ENCODE assay signal across 37 mouse cellular contexts in genomic region chr16:56785943-56786342, GRCm38 (mm10). TPM values are rescaled to one million over a fixed set of nuclear protein-coding genes. Genes with fewer than 3 reads are reported as not detected.
"Had no signal": no experiment of that assay in that cellular context is flagged by ENCODE, and none has a peak within 500 bp of the region (broad histone marks: within the 10 kb centered on the region; RNA-seq: fewer than 3 reads in every experiment).

No protein-coding gene starts in this region.

- H3K27ac ChIP-seq: gastrocnemius, adult 2 months; heart, adult 2 months; heart, embryonic 13.5 days; heart, embryonic 15.5 days; hindbrain, embryonic 10.5 days; hindbrain, embryonic 12.5 days; hindbrain, embryonic 14.5 days; limb, embryonic 13.5 days; limb, embryonic 15.5 days; liver, embryonic 12.5 days; liver, embryonic 14.5 days had no signal

- H3K27me3 ChIP-seq: heart, embryonic 13.5 days; heart, embryonic 15.5 days; hindbrain, embryonic 12.5 days; limb, embryonic 13.5 days; limb, embryonic 15.5 days; liver, embryonic 12.5 days had no signal

- DNase-seq: gastrocnemius, adult 2 months; gastrocnemius, postnatal 14 days; gastrocnemius, postnatal 36 days; heart, adult 11 months; heart, adult 2 months; heart, postnatal 4 days; kidney, adult 11 months; kidney, adult 8-10 months; kidney, postnatal 10 days; layer of hippocampus, adult 9-11 months; layer of hippocampus, postnatal 36 days; left cerebral cortex, postnatal 4 days had no signal

- H3K4me3 ChIP-seq: gastrocnemius, adult 2 months; heart, adult 2 months; heart, embryonic 13.5 days; heart, embryonic 15.5 days; hindbrain, embryonic 10.5 days; hindbrain, embryonic 12.5 days; limb, embryonic 13.5 days; limb, embryonic 15.5 days; liver, embryonic 12.5 days had no signal

- H3K36me3 ChIP-seq: heart, embryonic 13.5 days; heart, embryonic 15.5 days; hindbrain, embryonic 10.5 days; hindbrain, embryonic 12.5 days; limb, embryonic 13.5 days; limb, embryonic 15.5 days; liver, embryonic 12.5 days had no signal

- H3K4me1 ChIP-seq: heart, embryonic 13.5 days; heart, embryonic 15.5 days; hindbrain, embryonic 10.5 days; hindbrain, embryonic 12.5 days; limb, embryonic 13.5 days; limb, embryonic 15.5 days; liver, embryonic 12.5 days had no signal

- H3K9ac ChIP-seq: heart, embryonic 13.5 days; heart, embryonic 15.5 days; hindbrain, embryonic 12.5 days; hindbrain, embryonic 14.5 days; limb, embryonic 13.5 days; limb, embryonic 15.5 days; liver, embryonic 12.5 days; liver, embryonic 14.5 days had no signal

RNA-seq across cellular contexts. Expression of gene Adgrg7, which starts 9.7 kb away (rescaled TPM):
- total RNA-seq: gastrocnemius, adult 2 months; gastrocnemius, postnatal 14 days; gastrocnemius, postnatal 36 days; heart, adult 2 months; heart, postnatal 25 days; heart, postnatal 4 days; layer of hippocampus, adult 18-20 months; layer of hippocampus, postnatal 14 days; layer of hippocampus, postnatal 36 days; left cerebral cortex, adult 18-20 months; left cerebral cortex, adult 8-10 months; left cerebral cortex, postnatal 10 days; left cerebral cortex, postnatal 25 days; left cerebral cortex, postnatal 4 days had no signal
- polyA plus RNA-seq: forebrain, embryonic 16.5 days; frontal cortex, adult 2 months; heart, adult 2 months; heart, embryonic 11.5 days; heart, embryonic 13.5 days; heart, embryonic 15.5 days; heart, postnatal 0 days; hindbrain, embryonic 10.5 days; hindbrain, embryonic 12.5 days; hindbrain, embryonic 14.5 days; hindbrain, embryonic 16.5 days; inflammation-experienced regulatory T-cells, adult 6 months; kidney, embryonic 16.5 days; limb, embryonic 11.5 days; limb, embryonic 13.5 days; liver, embryonic 12.5 days; liver, embryonic 16.5 days had no signal
